Mouse (Mus musculus) gastrocnemius, postnatal 14 days (tissue): Measurements from ENCODE around the gene Pirt. TPM values are rescaled to one million over a fixed set of nuclear protein-coding genes. Genes with fewer than 3 reads are reported as not detected.

Source experiments
- DNase-seq: peaks from one replicate; pipeline ENCODE4 v3.0.0; 2021; ENCODE audit warnings: mixed read lengths
- intact Hi-C: fragments of 180-260 bp; cut with DNase I; formaldehyde crosslinking; loops from one replicate; pipeline ENCODE4 v1.15.1; 2025; ENCODE audit warnings: low total_unique reads
- long read RNA-seq, 2 experiments: library from polyadenylated mRNA; stranded (forward); transcript quantifications; one replicate each; pipeline ENCODE4 v2.0.0; 2021
- total RNA-seq, 2 experiments: library from RNA; stranded (reverse); gene quantifications; 2 replicates each; pipeline ENCODE4 v1.2.3; 2021

The Pirt gene
- total RNA-seq: under 1 TPM in 1 of 2 experiments, not detected in 1; 0.10 TPM
- long read RNA-seq, experiment 1, full-length matches to known transcripts: 1 of 1 reads
- long read RNA-seq, experiment 1, partial matches to known transcripts: 0 of 1 reads
- long read RNA-seq, experiment 1, other reads (novel, unspliced or antisense): 0 of 1 reads
- long read RNA-seq, experiment 2: 0 reads

DNA sequence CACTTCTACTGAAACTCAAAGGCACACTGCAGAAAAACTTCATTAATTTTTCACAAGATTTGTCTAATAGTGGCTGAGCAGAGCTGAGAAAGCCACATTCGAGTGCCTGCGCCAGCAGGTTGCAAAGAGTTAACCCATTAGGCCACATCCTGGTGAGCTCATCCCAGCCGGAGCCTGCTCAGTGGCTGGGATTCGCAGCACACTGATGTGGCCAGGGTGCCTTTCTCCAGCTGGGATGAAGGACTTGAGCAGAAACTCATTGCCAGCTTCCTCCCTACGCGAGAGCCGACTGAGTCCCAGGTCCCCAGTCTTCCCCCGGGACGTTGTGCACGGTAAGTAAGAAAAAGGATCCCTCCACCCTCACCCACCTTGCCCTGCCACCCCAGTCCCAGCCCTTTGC is at the start of gene Pirt:
TSS of gene Pirt (plus strand) at position 171 of the 400 bp plus-strand sequence.
- DNase-seq: no peak

DNA sequence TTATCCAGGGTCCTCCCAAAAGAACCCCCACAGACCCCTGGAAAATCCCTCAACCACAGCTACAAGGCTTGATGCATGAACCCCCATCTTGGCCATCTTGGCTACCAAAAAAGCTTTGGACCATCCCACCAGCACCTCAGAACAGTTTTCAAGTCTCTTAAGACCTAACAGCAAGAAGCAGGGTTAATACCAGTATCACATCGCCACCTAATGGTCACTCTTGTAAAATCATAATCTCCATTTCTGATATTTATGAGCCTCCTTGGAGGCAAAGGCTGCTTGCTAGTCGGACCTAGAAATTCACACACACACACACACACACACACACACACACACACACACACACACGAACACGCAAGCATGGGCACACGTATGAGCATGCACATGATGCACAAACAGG is 40.1 kb upstream of the Pirt start:
- DNase-seq: no peak
- intact Hi-C loops: no loop called here

More for the DNA sequence above, at the start of gene Pirt:
- intact Hi-C loops: no loop called here

DNA sequence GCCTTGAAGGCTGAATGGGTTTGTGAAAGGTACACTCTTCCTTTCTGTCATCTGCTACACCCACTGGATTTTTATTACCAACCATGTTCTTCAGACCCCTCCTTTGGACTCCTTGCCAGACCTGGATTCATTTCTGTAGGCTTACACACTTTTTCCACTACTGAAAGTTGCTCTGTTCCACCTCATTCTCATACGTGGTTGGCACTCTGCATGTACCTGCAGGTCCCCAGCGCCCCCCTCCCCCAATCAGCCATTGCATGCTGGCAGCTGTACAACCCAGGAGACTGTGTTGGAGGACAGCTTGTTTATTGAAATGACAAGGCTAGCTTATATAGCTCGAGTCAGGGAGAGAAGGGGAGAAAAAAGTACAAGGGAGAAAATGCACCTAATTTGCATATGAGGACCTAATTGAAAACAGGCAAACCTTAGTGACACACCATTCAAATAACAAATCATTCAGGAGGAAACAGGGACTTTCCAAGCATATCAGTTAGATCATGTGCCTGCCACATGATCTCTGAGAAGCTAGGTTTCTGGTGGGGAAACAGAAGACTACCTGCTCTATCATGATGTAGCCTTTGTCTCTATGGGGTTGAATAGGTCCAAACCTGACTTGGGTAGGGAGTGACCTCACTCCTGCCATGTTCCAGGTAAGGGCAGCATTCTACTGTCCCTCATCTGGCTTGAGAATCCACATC is 38.9 kb upstream of the Pirt start:
- DNase-seq: no peak
- intact Hi-C loops: no loop called here

DNA sequence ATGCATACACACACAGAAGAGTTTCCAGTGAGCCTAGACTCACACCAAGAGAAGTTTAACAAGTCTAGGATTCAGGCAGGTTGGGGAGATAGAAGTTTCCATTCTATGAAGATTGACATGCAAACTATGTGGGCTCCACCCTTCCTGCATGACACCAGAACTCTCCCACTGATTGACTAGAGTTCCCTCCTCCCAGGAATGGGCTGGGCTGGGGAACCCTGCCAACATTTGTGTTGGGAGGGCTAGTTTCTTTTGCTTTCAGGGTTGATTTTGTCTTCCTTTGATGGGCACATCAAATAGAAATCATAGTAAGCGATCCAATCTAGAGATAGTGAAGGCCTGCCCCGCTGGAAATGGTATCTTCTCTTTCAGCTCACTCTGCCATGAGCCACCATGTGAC is 30.5 kb upstream of the Pirt start:
- DNase-seq: peak; percentile 11
- intact Hi-C loops: no loop called here

DNA sequence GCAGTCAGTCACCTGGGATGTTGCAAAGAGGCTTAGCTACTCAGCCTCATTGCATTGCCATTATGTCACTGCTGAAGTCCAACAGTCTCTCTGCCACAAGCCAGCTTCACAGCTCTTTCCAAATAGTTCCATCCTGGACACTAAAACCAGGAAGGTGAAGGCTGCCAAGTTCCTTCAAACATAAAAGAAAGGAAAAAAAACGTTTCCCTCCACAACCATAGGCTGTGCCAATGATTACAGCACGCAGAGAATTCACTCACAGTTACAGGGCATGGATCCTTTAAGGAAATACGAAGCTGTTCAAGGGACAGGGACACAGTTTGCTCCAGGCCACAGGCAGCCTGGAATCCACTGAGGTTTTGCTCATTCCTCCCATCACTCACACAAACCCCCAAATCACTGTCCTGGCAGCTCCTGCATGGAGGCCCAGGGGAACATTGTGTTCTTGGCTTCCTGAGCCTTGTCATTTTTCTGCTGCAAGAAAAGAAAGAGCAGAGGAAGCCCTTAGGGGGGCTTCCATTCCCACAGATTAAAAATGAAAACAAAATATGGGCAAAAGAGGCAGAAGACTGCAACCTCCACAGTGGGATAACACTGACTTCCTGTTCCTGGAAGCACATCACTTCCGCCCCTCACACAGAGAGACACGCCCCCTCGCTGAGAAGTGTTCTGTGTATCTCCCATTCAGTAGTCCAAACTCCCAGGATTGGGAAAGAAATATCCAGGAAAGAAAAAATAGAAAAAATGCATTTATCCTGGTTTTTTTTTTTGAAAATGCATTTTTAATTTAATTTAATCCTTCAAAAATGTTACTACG is 29.3 kb upstream of the Pirt start:
- peak; percentile 14 for DNase-seq

DNA sequence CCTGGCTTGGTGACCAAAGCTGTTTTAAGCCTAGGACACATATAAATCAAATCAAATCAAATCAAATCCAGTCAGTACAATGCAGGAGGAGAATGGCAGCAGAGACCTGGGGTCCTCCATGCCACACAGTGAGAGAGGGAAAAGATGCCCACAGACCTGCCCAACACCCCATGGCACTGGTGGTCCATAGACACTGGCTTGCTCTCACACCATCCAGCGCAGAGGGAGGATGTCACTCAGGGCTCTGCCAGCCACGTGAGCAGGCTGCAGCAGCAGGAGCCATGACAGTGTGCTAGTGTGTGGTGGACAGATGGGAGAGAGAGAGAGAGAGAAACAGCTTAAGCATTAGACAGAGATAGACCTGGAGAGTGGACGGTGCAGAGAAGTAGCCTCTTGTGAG is 19.2 kb upstream of the Pirt start:
- DNase-seq: no peak
- intact Hi-C loops: no loop called here

More for the DNA sequence above, 29.3 kb upstream of the Pirt start:
- intact Hi-C loops: no loop called here

DNA sequence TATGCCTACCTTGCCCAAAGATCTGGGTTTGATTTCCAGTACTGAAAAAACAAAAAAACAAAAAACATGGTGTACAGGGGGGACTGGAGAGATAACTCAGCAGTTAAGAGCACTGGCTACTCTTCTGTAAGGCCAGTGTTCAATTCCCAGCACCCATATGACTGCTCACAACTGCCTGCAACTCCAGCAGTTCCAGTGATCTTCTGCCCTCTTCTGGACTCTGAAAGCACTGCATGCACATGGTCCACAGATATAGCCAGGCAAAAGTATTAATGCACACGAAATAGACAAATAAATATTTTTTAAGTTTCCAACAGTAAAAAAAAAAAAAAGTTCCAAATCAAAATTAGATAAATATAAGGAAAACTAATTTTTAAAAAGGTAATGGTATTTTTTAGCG is 13.0 kb upstream of the Pirt start:
- no peak for DNase-seq
- intact Hi-C loops: no loop called here

DNA sequence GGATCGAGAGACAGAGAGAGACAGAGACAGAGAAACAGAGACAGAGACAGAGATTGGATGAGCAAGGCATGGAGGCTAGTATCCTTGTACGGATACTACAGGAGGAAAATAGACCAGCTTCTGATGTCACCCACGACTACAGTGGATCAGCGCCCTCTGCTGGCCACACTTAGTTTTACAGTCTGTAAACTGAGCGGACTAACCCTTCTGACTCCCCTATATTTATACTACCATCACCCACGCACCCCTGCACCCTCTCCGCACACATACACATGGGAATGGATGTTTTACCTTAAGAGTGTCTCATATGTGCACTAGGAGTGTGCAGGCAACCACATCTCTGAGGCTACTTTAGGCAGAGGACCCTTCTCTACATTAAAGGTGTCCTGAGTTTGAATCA is 12.4 kb upstream of the Pirt start:
- peak; percentile 52 for DNase-seq
- intact Hi-C loops: no loop called here

DNA sequence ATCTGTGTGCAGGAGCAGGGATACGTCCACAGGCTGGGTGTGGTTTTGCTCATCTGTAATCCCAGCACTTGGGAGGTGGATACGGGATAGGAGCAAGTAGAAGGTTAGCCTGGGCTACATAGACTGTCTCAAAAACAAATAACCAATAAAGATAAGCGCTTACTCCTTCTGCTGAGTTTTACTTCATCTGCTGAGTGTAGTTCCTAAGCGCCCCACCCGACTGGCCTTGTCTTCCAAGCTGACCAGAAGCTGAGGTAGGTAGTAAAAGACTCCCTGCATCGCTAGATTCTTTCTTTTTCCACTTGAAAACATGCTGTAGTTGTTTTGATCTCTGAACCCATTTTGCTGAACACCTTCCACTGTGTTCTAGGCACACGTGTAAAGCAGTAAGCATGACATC is 9.0 kb upstream of the Pirt start:
- DNase-seq: no peak
- intact Hi-C loops: no loop called here

DNA sequence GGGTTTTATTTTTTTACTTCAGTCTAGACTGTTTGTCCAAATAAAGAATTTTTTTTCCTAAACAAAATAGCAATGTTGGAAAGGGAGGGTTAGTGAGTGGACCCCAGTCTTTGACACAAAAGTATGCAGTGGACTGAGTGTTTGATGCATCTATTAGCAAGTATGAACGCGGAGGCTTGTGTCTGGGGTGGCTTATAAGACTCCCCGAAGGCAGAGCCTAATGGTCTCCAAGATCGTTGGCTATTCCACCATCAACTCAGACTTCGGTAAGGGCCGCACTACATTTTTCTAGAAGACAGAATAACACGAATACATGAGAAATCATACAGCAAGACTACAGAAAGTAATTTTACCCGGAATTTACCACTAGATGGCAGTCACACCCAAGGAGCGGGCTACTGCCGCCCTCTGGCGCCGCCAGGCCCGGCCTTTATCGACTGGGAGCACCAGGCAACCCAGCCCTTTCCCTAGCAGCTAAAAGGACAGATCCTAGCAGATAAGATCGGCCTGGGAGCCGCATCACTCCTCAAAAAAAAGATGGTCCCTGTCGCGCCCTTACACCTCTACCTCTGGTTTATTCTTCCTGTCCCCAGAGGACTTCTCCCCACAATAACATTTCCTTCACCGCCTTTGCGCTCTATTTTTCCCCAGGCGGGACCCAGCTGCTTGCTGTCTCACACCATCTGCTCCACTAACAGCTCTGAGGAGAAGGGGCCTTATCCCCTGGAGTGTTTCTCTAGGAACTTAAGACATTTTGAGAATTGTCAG is 6.0 kb upstream of the Pirt start:
- intact Hi-C loops: loop anchor here (2.0 to 5.0 kb wide), 3 partner anchors 77 to 176 kb away; no protein-coding TSS in a partner anchor
- DNase-seq: peak; percentile 72

DNA sequence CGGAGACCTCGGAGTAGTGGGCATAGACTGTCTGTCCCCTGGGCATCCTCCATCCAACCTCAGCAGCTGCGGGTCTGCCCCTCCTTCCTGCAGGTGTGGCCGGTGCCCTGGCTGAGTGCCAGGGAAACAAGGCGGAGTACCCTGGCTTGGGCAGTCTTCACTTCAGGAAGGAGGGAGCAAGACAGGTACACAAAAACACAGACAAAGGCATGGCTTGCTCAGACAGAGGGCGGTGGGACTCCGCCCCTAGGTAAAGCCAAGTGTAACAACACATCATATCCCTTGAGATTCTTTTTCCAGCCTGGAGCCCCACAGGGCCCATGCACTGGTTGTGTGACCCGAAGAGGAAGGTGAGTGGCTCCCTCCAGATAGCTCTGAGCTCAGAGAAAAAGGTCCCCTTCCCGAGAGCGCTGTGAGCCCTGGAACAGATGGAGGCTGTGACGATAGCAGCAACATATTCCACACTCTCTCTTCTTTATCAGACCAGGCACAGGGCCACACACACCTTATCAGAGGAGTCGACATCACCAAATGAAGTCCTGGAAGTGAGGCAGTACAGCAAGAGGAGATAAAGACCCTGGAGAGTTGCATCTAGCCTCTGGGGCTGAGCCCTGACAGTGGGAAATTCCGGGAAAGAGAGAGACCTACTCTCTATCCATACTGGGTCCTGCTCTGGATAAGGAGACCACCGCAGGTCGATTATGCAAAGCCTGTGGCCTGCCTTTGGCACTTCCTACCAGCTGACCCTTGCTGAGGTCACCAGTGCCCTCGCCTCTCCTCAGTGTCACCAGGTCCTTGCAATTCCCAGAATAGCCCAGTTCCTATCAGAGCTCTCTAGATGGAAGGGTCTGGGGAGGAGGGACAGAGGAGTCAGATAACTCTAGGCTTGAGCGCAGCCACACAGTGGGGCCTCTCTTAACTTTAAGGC is 1.0 kb downstream of the Pirt start:
- no peak for DNase-seq
- intact Hi-C loops: no loop called here

DNA sequence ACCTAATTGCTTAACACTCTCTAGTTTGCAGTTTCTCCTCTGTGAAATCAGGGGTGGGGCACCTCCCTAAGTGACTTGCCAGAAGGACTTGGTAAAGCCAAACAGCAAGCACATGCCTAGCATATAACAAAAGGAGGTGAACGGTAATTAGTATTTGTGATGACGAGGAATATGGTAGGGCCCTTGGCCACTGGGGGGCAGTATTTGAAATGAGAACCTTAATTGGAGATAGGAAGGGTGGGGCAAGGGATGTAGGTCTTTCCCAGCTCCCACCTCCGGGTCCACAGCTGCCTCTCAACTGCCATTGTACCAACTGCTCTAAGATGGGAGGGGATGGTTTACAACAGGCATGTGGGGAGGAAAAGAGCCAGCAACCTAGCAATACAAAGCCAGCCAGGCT is 2.5 kb downstream of the Pirt start:
- intact Hi-C loops: no loop called here
- peak; percentile 22 for DNase-seq

DNA sequence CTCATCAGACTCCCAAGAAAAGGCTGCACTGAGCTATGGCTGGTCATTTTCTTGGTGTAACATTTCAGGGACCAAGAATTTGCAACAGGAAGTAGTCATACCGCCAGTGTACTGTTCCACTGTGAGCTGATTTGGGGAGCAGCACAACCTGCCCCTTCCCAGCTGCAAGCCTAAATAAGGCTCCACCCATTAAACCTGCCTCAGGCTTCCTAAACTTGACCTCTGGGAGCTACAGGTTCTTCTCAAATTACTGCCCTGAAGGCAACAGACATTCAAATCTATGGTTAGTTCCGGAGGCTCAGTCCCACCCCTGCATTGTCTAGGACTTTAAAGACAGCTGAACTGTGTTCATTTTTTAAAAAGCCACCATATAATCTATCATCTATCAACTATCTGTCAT is 8.2 kb downstream of the Pirt start:
- DNase-seq: no peak
- intact Hi-C loops: no loop called here

DNA sequence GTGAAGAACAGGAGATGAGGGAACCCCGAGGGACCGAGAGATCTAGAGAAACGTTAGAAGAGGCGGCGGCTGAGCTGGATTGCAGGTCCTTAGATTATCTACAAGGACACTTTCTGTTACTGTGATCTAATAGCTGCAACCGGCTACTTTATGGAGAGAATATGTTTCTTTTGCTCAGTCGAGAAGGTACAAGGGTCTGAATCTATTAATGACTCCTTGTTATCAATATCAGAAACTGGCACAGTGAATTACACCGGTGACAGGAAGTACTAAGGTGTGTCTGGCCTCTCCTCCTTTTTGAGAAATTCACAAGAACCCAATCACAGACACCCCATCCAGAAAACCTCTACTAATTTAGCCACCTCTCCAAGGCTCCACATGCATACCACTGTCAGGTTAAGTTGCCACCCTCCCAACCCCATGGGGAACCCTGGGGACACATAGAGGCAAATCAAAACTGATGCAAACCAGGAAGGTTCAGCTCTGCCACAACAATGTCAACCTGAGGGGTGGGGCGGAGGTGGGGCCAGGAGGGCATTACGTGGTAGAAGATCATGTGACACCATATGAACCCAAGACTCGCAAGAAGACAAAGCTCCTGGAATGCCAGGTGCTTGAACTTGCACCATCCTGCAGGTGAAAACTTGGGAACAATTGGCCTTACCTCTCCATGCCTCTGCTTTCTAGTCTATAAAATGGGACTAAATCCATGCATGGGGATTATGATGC is 12.5 kb downstream of the Pirt start:
- DNase-seq: no peak

DNA sequence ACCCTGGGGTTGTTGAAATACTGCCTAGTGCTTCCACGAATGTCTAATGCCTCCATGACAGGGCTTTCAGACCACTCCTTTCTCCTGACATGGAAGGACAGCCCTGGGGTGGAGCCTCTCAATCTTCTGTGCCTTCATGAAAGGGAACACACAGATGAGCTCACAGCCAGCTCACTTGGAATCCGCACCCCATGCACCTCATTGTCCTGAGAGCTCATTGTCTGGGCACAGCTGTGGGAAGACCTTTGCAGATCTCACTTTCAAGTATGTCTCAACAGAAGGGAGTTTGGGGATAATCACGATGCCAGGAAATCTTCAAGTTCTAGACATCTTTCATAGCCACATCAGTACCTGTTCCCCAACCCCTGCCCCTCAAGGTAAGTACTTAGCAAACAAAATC is 16.5 kb downstream of the Pirt start:
- intact Hi-C loops: no loop called here
- DNase-seq: no peak

More for the DNA sequence above, 12.5 kb downstream of the Pirt start:
- intact Hi-C loops: no loop called here

DNA sequence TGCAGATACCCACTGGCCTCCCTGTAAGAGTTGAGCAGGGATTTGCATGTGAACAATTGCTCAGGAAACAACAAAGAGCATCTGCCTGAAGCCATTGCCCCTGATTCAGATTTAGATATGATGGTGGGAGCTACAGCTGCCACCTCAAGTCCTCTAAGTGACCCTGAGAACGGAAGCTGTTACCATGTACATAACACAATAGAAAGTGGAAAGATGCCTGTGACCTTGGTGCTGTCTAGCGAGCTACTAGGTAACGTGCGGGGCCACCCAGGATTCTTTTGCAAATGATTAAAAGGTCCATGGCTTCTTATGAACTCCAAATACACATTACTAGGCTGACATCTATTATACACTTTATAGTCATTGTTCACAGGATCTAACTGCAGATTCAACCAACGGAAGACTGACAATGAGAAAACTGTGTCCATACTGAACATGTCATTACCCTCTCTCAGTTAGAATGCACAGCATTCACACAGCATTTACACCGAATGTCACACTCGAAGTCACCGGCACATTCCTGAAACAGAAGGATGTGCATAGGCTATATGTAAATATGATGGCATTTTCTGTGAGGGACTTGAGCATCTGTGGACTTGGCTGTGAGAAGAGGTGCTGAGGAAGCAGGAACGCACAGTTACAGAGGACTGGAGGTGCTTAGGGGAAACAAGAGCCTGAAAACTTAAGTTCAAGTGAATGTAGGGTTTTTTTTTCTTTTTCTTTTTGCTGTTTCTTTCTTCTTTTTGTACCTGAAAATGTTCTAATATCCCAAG is 21.2 kb downstream of the Pirt start:
- DNase-seq: no peak
- intact Hi-C loops: no loop called here

DNA sequence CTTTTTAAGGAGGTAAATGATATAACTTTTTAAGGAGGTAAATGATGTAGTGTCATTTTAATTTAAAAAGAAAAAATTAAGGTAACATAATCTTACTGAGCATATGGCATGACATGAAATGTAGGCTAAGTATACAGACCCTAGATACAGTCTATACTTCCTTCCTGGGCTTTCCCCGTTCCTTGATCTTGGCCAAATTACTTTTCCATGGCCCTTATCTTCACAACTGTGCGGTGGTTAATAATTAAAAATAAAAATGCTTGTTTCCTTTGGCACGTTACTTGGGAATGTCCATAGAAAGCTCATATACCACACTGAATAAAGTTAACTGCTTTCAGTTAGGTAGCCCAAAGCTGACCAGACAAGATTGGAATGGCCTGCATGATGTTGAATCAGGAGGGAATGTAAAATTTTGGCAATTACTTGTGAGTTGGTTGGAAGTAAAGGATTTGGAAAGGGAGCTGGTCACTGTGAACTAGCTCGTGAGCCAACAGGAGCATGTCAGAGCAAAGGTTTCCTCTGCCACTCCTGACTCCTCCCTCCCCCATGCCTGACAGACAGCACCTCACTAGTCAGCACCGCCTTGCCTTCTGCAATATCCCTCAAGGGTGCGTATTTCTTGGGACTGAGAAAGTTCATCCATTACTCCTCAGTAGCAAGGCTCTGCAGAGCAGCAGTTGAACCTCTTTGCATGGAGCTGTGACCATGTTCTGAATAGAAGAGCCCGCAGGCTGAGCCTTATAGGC is 22.8 kb downstream of the Pirt start:
- no peak for DNase-seq
- intact Hi-C loops: no loop called here
